Mouse (Mus musculus) kidney, adult 2 months (tissue): ENCODE results near the gene Diaph2. TPM values are rescaled to one million over a fixed set of nuclear protein-coding genes. Genes with fewer than 3 reads are reported as not detected.
"Not testable (repeated sequence)": the region's sequence is repeated elsewhere in the genome, so short reads cannot be mapped to it uniquely, and the experiment has no call there.

ENCODE experiments used
- DNase-seq: peaks from one replicate; pipeline ENCODE4 v3.0.0; 2021
- H3K27ac ChIP-seq: fragments of 200-500 bp; 2 replicates; pipeline ENCODE4 v1.5.1; 2012; ENCODE audit warnings: low read depth, low read length, control low read depth, inconsistent platforms; ENCODE audit not compliant: insufficient read depth
- H3K27me3 ChIP-seq: fragments of 200-500 bp; replicated peaks from 2 replicates; pipeline ENCODE4 v1.6.1; 2012; ENCODE audit warnings: mild to moderate bottlenecking, moderate library complexity, low read length, inconsistent platforms; ENCODE audit not compliant: control insufficient read depth, insufficient read depth
- H3K36me3 ChIP-seq: fragments of 200-500 bp; 2 replicates; pipeline ENCODE4 v1.6.1; 2012; ENCODE audit warnings: mild to moderate bottlenecking, moderate library complexity, low read length, inconsistent platforms; ENCODE audit not compliant: control insufficient read depth, insufficient read depth
- H3K4me1 ChIP-seq: fragments of 200-500 bp; 2 replicates; pipeline ENCODE4 v1.6.1; 2011; ENCODE audit warnings: low read length; ENCODE audit not compliant: control insufficient read depth, insufficient read depth
- H3K4me3 ChIP-seq: fragments of 200-500 bp; 2 replicates; pipeline ENCODE4 v1.5.1; 2011; ENCODE audit warnings: mild to moderate bottlenecking, low read depth, low read length, control low read depth; ENCODE audit not compliant: insufficient read depth
- CTCF ChIP-seq: fragments of 200-500 bp; conservative IDR thresholded peaks from 2 replicates; pipeline ENCODE4 v1.5.1; 2011; ENCODE audit warnings: low read depth, mild to moderate bottlenecking, control low read depth, low read length, moderate library complexity, mixed read lengths; ENCODE audit not compliant: insufficient read depth, insufficient read length
- POLR2A ChIP-seq: fragments of 200-500 bp; IDR thresholded peaks from one replicate; pipeline ENCODE4 v1.6.1; 2011; ENCODE audit warnings: low read depth, low read length, control low read depth
- WGBS: fragments of 180-500 bp; shearing (Covaris S2); methylation state at CpG from one replicate; pipeline ENCODE4 v1.1.7; 2018; 5-methylcytosine and 5-hydroxymethylcytosine counted together
- polyA plus RNA-seq: library from polyadenylated mRNA; depleted of rRNA; stranded (reverse); fragments of >200 nt; gene quantifications from 2 replicates; pipeline ENCODE4 v1.2.3, GENCODE M21; 2012

The Diaph2 gene
- polyA plus RNA-seq, 1 experiment: 4.4 TPM

DNA sequence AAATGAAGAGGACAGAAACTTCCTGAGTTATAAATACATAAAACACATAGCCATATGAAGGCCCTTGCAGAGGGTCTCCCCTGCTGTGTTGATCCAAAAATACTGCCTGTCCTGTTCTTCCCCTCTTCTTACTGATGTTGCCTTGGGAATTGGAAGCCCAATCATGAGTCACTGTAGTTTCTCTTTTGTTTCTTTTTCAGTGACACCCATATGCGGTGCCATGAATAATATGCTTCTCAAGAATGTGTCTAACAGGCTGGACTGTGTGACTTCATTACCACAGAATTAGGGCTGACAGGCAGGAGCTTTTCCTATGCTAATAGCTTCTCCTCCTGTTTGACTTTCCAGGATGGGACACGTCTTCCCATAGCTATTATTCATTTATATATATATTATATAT lies 21.1 kb downstream of the Diaph2 start:
- Histone ChIP-seq H3K27me3 (no peaks in the 10 kb centered on the region), H3K4me3 (no peak overlapping the region), H3K27ac (no peak overlapping the region), H3K4me1 (no peaks in the 10 kb centered on the region), H3K36me3 (no peaks in the 10 kb centered on the region)
- TF ChIP-seq CTCF (no peak), POLR2A (no peak)
- 54% methylated on average over 2 of the region's 2 CpGs for WGBS
- DNase-seq: no peak

GRCm38 (mm10) chrX:129773556-129774255 lies 24.2 kb downstream of the Diaph2 start:
- H3K27me3 ChIP-seq: no peaks in the 10 kb centered on the region
- no peak overlapping the region for H3K4me3 ChIP-seq
- no peak for DNase-seq
- no peaks in the 10 kb centered on the region for H3K4me1 ChIP-seq
- H3K27ac ChIP-seq: no peak overlapping the region
- 91% methylated on average over 11 of the region's 11 CpGs for WGBS
- H3K36me3 ChIP-seq: no peaks in the 10 kb centered on the region
- TF ChIP-seq CTCF (no peak), POLR2A (no peak)

DNA sequence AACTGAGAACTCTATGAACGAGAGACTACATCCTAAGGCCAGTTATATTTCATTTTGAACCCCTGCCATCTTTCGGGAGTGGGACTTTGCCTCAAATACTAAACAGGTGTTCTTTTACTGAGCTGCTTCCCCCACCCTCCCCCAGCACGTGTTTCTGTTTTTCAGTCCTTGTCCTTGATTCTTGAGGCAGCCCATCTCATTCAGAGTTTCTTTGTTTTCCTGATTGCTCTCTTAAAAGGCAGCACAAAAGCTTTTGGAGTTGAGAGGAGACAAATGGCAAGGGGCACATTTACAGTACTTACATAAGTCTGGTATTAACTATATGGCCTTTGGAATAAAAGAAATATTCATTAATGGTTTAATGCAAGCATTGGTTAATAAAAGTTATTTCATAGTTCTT lies 24.9 kb downstream of the Diaph2 start:
- 53% methylated on average over 3 of the region's 3 CpGs for WGBS
- TF ChIP-seq CTCF: no peak
- no peak for TF ChIP-seq POLR2A
- Histone ChIP-seq H3K27me3 (no peaks in the 10 kb centered on the region), H3K4me3 (no peak overlapping the region), H3K4me1 (no peaks in the 10 kb centered on the region; the same call in 1 of the 2 replicates), H3K36me3 (no peaks in the 10 kb centered on the region), H3K27ac (no peak overlapping the region)
- no peak for DNase-seq

GRCm38 (mm10) chrX:129776761-129777160 lies 27.2 kb downstream of the Diaph2 start:
- no peak for DNase-seq
- Histone ChIP-seq H3K27ac (no peak overlapping the region), H3K27me3 (no peaks in the 10 kb centered on the region), H3K36me3 (no peaks in the 10 kb centered on the region), H3K4me1 (no peaks in the 10 kb centered on the region; the same call in 1 of the 2 replicates), H3K4me3 (no peak overlapping the region)
- 88% methylated on average over 1 of the region's 1 CpGs for WGBS
- no peak for TF ChIP-seq POLR2A
- TF ChIP-seq CTCF: no peak

DNA sequence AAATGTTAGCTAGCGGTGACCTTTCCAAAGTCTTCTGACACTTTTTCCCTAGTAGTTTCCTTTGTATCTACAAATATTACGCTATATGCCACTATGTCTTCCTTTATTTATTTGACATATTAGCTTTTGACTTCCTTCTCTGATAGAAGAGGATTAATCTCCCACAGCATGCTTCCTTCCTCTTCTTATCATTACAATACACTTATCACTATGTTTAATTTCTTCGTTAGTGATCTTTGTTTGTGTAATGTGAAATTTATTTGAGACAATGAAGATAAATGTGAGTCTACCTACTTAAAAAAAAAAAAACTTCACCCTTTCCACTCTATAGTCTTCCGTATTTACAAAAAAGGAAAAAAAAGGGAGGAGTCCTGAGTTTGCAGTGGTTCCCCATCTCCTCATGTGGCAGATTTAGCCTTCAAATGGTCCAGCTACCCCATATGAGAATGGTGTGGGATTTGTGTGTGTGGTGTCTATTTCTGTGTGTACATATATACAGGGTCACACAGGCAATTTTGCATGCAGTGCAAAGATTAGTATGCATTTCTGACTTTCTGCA lies 27.9 kb downstream of the Diaph2 start:
- Histone ChIP-seq H3K27me3 (no peaks in the 10 kb centered on the region), H3K4me1 (no peaks in the 10 kb centered on the region; the same call in 1 of the 2 replicates), H3K36me3 (no peaks in the 10 kb centered on the region), H3K27ac (no peak overlapping the region), H3K4me3 (no peak overlapping the region)
- WGBS: 70% methylated on average over 4 of the region's 4 CpGs
- no peak for TF ChIP-seq POLR2A
- TF ChIP-seq CTCF: no peak
- DNase-seq: no peak

GRCm38 (mm10) chrX:129781844-129782243 lies 32.3 kb downstream of the Diaph2 start:
- no peak for DNase-seq
- no peaks in the 10 kb centered on the region; the same call in 1 of the 2 replicates for H3K4me1 ChIP-seq
- 85% methylated on average over 2 of the region's 2 CpGs for WGBS
- no peaks in the 10 kb centered on the region for H3K36me3 ChIP-seq
- H3K27me3 ChIP-seq: no peaks in the 10 kb centered on the region
- TF ChIP-seq POLR2A: no peak
- TF ChIP-seq CTCF: no peak
- H3K4me3 ChIP-seq: no peak overlapping the region
- H3K27ac ChIP-seq: no peak overlapping the region

- DNase-seq: peak; percentile 58
- Histone ChIP-seq H3K4me1 (no peaks in the 10 kb centered on the region; the same call in 1 of the 2 replicates), H3K27me3 (no peaks in the 10 kb centered on the region), H3K4me3 (no peak overlapping the region), H3K27ac (no peak overlapping the region), H3K36me3 (no peaks in the 10 kb centered on the region)
- 32% methylated on average over 5 of the region's 5 CpGs for WGBS
- TF ChIP-seq POLR2A: no peak
Observed at GRCm38 (mm10) chrX:129784062-129784461, 34.5 kb downstream of the Diaph2 start.

- H3K4me1 ChIP-seq, DNase-seq, H3K4me3 ChIP-seq, H3K27ac ChIP-seq, H3K36me3 ChIP-seq, H3K27me3 ChIP-seq: not testable (repeated sequence)
- 94% methylated on average over 2 of the region's 2 CpGs for WGBS
Observed at GRCm38 (mm10) chrX:129799920-129800319, 50.4 kb downstream of the Diaph2 start.
